Mouse (Mus musculus) forebrain, embryonic 14.5 days (tissue): Measurements from ENCODE around the gene Txndc17. TPM values are rescaled to one million over a fixed set of nuclear protein-coding genes. Genes with fewer than 3 reads are reported as not detected.
"Not testable (repeated sequence)": the region's sequence is repeated elsewhere in the genome, so short reads cannot be mapped to it uniquely, and the experiment has no call there.

Experiments used
- ATAC-seq: fragments of 200-750 bp; cut with Nextera tagmentation; 2 replicates; pipeline ENCODE4 v1.8.0; 2017; ENCODE audit warnings: mild to moderate bottlenecking, moderate library complexity
- DNase-seq: peaks from one replicate; pipeline ENCODE4 v3.0.0-alpha.2; 2015; ENCODE audit warnings: low spot score
- H3K27ac ChIP-seq: fragments of 300-500 bp; sonication (generic); 2 replicates; pipeline ENCODE4 v1.5.1; 2014; ENCODE audit warnings: low read depth, mild to moderate bottlenecking, control low read depth, low read length, moderate library complexity
- H3K27me3 ChIP-seq: fragments of 300-500 bp; sonication (generic); replicated peaks from 2 replicates; pipeline ENCODE4 v1.6.1; 2014; ENCODE audit warnings: low read length, control low read depth, mixed read lengths; ENCODE audit not compliant: control insufficient read depth, insufficient read depth
- H3K36me3 ChIP-seq: fragments of 300-500 bp; sonication (generic); 2 replicates; pipeline ENCODE4 v1.6.1; 2014; ENCODE audit warnings: low read length, control low read depth; ENCODE audit not compliant: control insufficient read depth, insufficient read depth
- H3K4me1 ChIP-seq: fragments of 300-500 bp; sonication (generic); 2 replicates; pipeline ENCODE4 v1.6.1; 2014; ENCODE audit warnings: antibody characterized with exemption, low read length, control low read depth; ENCODE audit not compliant: control insufficient read depth, insufficient read depth
- H3K4me2 ChIP-seq: fragments of 300-500 bp; sonication (generic); 2 replicates; pipeline ENCODE4 v1.6.1; 2014; ENCODE audit warnings: mild to moderate bottlenecking, control low read depth, low read length
- H3K4me3 ChIP-seq: fragments of 300-500 bp; sonication (generic); 2 replicates; pipeline ENCODE4 v1.5.1; 2014; ENCODE audit warnings: low read depth, low read length, control low read depth
- H3K9ac ChIP-seq: fragments of 300-500 bp; sonication (generic); 2 replicates; pipeline ENCODE4 v1.6.1; 2014; ENCODE audit warnings: mild to moderate bottlenecking, low read length, control low read depth, moderate library complexity
- H3K9me3 ChIP-seq: fragments of 300-500 bp; sonication (generic); replicated peaks from 2 replicates; pipeline ENCODE4 v1.6.1; 2016; ENCODE audit warnings: low read length, control low read depth, mixed read lengths; ENCODE audit not compliant: control insufficient read depth
- WGBS: fragments of 180-500 bp; shearing (Covaris S2); extraction: QIAGEN DNeasy Blood & Tissue Kit; methylation state at CpG from one replicate; pipeline ENCODE4 v1.1.7; 2014; 5-methylcytosine and 5-hydroxymethylcytosine counted together
- polyA plus RNA-seq: library from polyadenylated mRNA; unstranded; fragments of >200 nt; fragmentation: Nextera tagmentation; extraction: Ambion mirVana; gene quantifications from 2 replicates; pipeline ENCODE4 v1.2.1, GENCODE M21; 2014

Gene Txndc17
- 118 and 131 TPM in 2 replicates for polyA plus RNA-seq

GRCm38 (mm10) chr11:72207204-72207833 is at the start of gene Txndc17, which contains the start of gene 4933427D14Rik:
Txndc17 (plus strand) TSS chr11:72207547.
4933427D14Rik (minus strand) TSS chr11:72207459.
- DNase-seq = peak; percentile 85
- Histone ChIP-seq H3K27me3 (no peaks in the 10 kb centered on the region), H3K4me1 (peaks cover 15% of the 10 kb centered on the region), H3K9ac (peak within 1 kb of the TSS; percentile 89), H3K4me3 (peak within 1 kb of the TSS; percentile 85), H3K36me3 (peaks cover 23% of the 10 kb centered on the region), H3K4me2 (peak within 1 kb of the TSS; percentile 89), H3K27ac (peak within 1 kb of the TSS; percentile 68), H3K9me3 (no peaks in the 10 kb centered on the region)
- WGBS = under 1% methylated on average over 42 of the region's 42 CpGs
- peak; percentile 95 for ATAC-seq

- H3K9ac ChIP-seq = no peak overlapping the region
- no peak overlapping the region for H3K4me2 ChIP-seq
- no peak overlapping the region for H3K27ac ChIP-seq
- H3K36me3 ChIP-seq = peaks cover 71% of the 10 kb centered on the region
- no peak for ATAC-seq
- H3K4me1 ChIP-seq = no peaks in the 10 kb centered on the region
- no peaks in the 10 kb centered on the region for H3K27me3 ChIP-seq
- no peaks in the 10 kb centered on the region for H3K9me3 ChIP-seq
- 89% methylated on average over 2 of the region's 2 CpGs for WGBS
- no peak overlapping the region for H3K4me3 ChIP-seq
- no peak for DNase-seq
These were observed 44.1 kb upstream of the Txndc17 start for GRCm38 (mm10) chr11:72163198-72163597.

- Histone ChIP-seq H3K36me3 (peaks cover 71% of the 10 kb centered on the region), H3K4me3 (no peak overlapping the region), H3K9me3 (no peaks in the 10 kb centered on the region), H3K4me2 (no peak overlapping the region), H3K4me1 (no peaks in the 10 kb centered on the region), H3K27me3 (no peaks in the 10 kb centered on the region), H3K9ac (no peak overlapping the region), H3K27ac (no peak overlapping the region)
- no peak for DNase-seq
- 91% methylated on average over 4 of the region's 4 CpGs for WGBS
- ATAC-seq = no peak
These were observed 37.5 kb upstream of the Txndc17 start for GRCm38 (mm10) chr11:72169871-72170270.

GRCm38 (mm10) chr11:72171906-72172305 is 35.4 kb upstream of the Txndc17 start:
- H3K4me2 ChIP-seq, H3K9ac ChIP-seq, DNase-seq, H3K9me3 ChIP-seq, H3K27ac ChIP-seq, H3K4me3 ChIP-seq, ATAC-seq, H3K4me1 ChIP-seq, H3K27me3 ChIP-seq: not testable (repeated sequence)
- WGBS = 71% methylated on average over 4 of the region's 4 CpGs
- H3K36me3 ChIP-seq = peaks cover 70% of the 10 kb centered on the region

GRCm38 (mm10) chr11:72173506-72173905 is 33.8 kb upstream of the Txndc17 start:
- 92% methylated on average over 5 of the region's 5 CpGs for whole genome bisulfite sequencing
- ATAC-seq = no peak

GRCm38 (mm10) chr11:72174721-72175120 is 32.6 kb upstream of the Txndc17 start:
- no peak for ATAC-seq
- WGBS = 91% methylated on average over 6 of the region's 6 CpGs
- Histone ChIP-seq H3K9me3 (no peaks in the 10 kb centered on the region), H3K4me3 (no peak overlapping the region), H3K4me2 (no peak overlapping the region), H3K27me3 (no peaks in the 10 kb centered on the region), H3K9ac (no peak overlapping the region), H3K36me3 (peaks cover 66% of the 10 kb centered on the region), H3K27ac (no peak overlapping the region), H3K4me1 (no peaks in the 10 kb centered on the region)
- no peak for DNase-seq

More at GRCm38 (mm10) chr11:72173506-72173905, 33.8 kb upstream of the Txndc17 start:
- no peak overlapping the region for H3K9ac ChIP-seq
- H3K4me2 ChIP-seq = no peak overlapping the region
- H3K4me3 ChIP-seq = no peak overlapping the region
- no peak for DNase-seq
- no peaks in the 10 kb centered on the region for H3K9me3 ChIP-seq
- H3K36me3 ChIP-seq = peaks cover 73% of the 10 kb centered on the region
- no peaks in the 10 kb centered on the region for H3K4me1 ChIP-seq
- no peak overlapping the region for H3K27ac ChIP-seq
- H3K27me3 ChIP-seq = no peaks in the 10 kb centered on the region

- Histone ChIP-seq H3K4me3 (no peak overlapping the region), H3K27me3 (no peaks in the 10 kb centered on the region), H3K4me2 (no peak overlapping the region), H3K9ac (no peak overlapping the region), H3K27ac (no peak overlapping the region), H3K4me1 (no peaks in the 10 kb centered on the region), H3K36me3 (peaks cover 63% of the 10 kb centered on the region), H3K9me3 (no peaks in the 10 kb centered on the region)
- ATAC-seq = no peak
- peak; percentile 25 for DNase-seq
- 45% methylated on average over 5 of the region's 5 CpGs for WGBS
These were observed 31.4 kb upstream of the Txndc17 start for GRCm38 (mm10) chr11:72175966-72176365.

GRCm38 (mm10) chr11:72176553-72176952 is 30.8 kb upstream of the Txndc17 start:
- Histone ChIP-seq H3K9me3 (no peaks in the 10 kb centered on the region), H3K9ac (no peak overlapping the region), H3K4me3 (no peak overlapping the region), H3K4me2 (no peak overlapping the region), H3K27ac (no peak overlapping the region), H3K27me3 (no peaks in the 10 kb centered on the region), H3K4me1 (no peaks in the 10 kb centered on the region), H3K36me3 (peaks cover 68% of the 10 kb centered on the region)
- DNase-seq (peak; percentile 61), ATAC-seq (0 out of 2 replicates have a peak, but pooled peaks have one; percentile 18)
- WGBS = 13% methylated on average over 3 of the region's 3 CpGs

- DNase-seq = no peak
These were observed 26.8 kb upstream of the Txndc17 start for GRCm38 (mm10) chr11:72180556-72180955.

More at GRCm38 (mm10) chr11:72180556-72180955, 26.8 kb upstream of the Txndc17 start:
- Histone ChIP-seq H3K27me3 (no peaks in the 10 kb centered on the region), H3K4me1 (no peaks in the 10 kb centered on the region), H3K9me3 (no peaks in the 10 kb centered on the region), H3K27ac (no peak overlapping the region), H3K4me2 (no peak overlapping the region), H3K4me3 (no peak overlapping the region), H3K36me3 (peaks cover 44% of the 10 kb centered on the region), H3K9ac (no peak overlapping the region)
- 85% methylated on average over 5 of the region's 5 CpGs for WGBS
- no peak for ATAC-seq
